Mouse (Mus musculus) ES-Bruce4 (cell line): ENCODE data around the gene Dusp14. TPM values are rescaled to one million over a fixed set of nuclear protein-coding genes. Genes with fewer than 3 reads are reported as not detected.

Source experiments
- H3K27ac ChIP-seq: 2 replicates; pipeline ENCODE4 v1.5.1; 2012; ENCODE audit warnings: low read length, inconsistent platforms; ENCODE audit not compliant: insufficient read depth
- H3K27me3 ChIP-seq: 2 replicates; pipeline ENCODE4 v1.6.1; 2012; ENCODE audit warnings: mild to moderate bottlenecking, low read length, inconsistent platforms; ENCODE audit not compliant: control insufficient read depth, poor library complexity, insufficient read depth, severe bottlenecking
- H3K36me3 ChIP-seq: 2 replicates; pipeline ENCODE4 v1.6.1; 2012; ENCODE audit warnings: inconsistent platforms, mild to moderate bottlenecking, low read length, moderate library complexity; ENCODE audit not compliant: control insufficient read depth, poor library complexity, insufficient read depth, severe bottlenecking
- H3K4me1 ChIP-seq: one replicate; pipeline ENCODE4 v1.8.1; 2011; ENCODE audit warnings: low read length; ENCODE audit not compliant: control insufficient read depth, insufficient read depth
- H3K4me3 ChIP-seq: 2 replicates; pipeline ENCODE4 v1.5.1; 2011; ENCODE audit warnings: low read depth, mild to moderate bottlenecking, low read length
- H3K9ac ChIP-seq: 2 replicates; pipeline ENCODE4 v1.6.1; 2012; ENCODE audit warnings: low read depth, mild to moderate bottlenecking, inconsistent platforms; ENCODE audit not compliant: poor library complexity, severe bottlenecking
- H3K9me3 ChIP-seq: replicated peaks from 2 replicates; pipeline ENCODE4 v1.6.1; 2012; ENCODE audit warnings: mild to moderate bottlenecking, low read length, inconsistent platforms; ENCODE audit not compliant: control insufficient read depth, poor library complexity, insufficient read depth, severe bottlenecking
- CTCF ChIP-seq: IDR thresholded peaks from one replicate; pipeline ENCODE4 v1.8.1; 2011; ENCODE audit warnings: low read depth, low read length
- EP300 ChIP-seq: IDR thresholded peaks from 2 replicates; pipeline ENCODE4 v1.6.1; 2011; ENCODE audit warnings: low read depth, low read length; ENCODE audit not compliant: insufficient read depth
- POLR2A ChIP-seq: IDR thresholded peaks from one replicate; pipeline ENCODE4 v1.8.1; 2011; ENCODE audit warnings: low read length; ENCODE audit not compliant: insufficient read depth
- polyA plus RNA-seq: library from polyadenylated mRNA; stranded (reverse); fragments of >200 nt; gene quantifications from 2 replicates; pipeline ENCODE4 v1.2.4, GENCODE M21; 2011; ENCODE audit warnings: low read depth; ENCODE audit not compliant: missing spikeins, insufficient read depth, insufficient read length

Dusp14 gene
- polyA plus RNA-seq, 1 experiment: 26.0 TPM

GRCm38 (mm10) chr11:84080327-84080726, 11.3 kb upstream of the Dusp14 start:
- H3K27me3 ChIP-seq: no peaks in the 10 kb centered on the region
- H3K4me1 ChIP-seq: no peaks in the 10 kb centered on the region
- H3K9me3 ChIP-seq: no peaks in the 10 kb centered on the region
- H3K9ac ChIP-seq: no peak overlapping the region
- H3K27ac ChIP-seq: no peak overlapping the region; the same call in 1 of the 2 replicates
- H3K36me3 ChIP-seq: peaks cover 45% of the 10 kb centered on the region
- TF ChIP-seq CTCF: no peak
- H3K4me3 ChIP-seq: no peak overlapping the region

DNA sequence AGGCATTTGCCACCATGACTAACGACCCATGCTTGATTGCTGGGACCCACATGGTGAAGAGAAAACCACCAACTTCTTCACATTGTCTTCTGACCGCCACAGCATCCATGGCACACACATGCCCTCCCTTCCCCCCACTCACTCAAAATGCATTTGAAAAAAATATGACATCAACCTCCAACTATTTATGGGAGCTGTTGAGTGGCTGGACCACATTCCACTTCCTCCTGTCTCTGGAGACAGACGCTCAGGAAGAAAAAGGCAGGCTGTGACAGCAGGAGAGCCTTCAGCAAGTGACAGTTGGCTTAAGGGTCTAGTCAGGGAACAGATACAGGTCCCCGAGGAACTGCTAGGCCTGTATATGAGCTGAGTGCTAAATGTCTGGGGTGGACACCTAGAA, 10.8 kb upstream of the Dusp14 start:
- H3K4me3 ChIP-seq: no peak overlapping the region
- H3K27ac ChIP-seq: no peak overlapping the region
- H3K9ac ChIP-seq: no peak overlapping the region
- H3K36me3 ChIP-seq: peaks cover 44% of the 10 kb centered on the region
- no peaks in the 10 kb centered on the region for H3K4me1 ChIP-seq
- TF ChIP-seq EP300 (no peak), POLR2A (no peak)
- no peaks in the 10 kb centered on the region for H3K9me3 ChIP-seq
- no peaks in the 10 kb centered on the region for H3K27me3 ChIP-seq

- Histone ChIP-seq H3K4me3 (no peak overlapping the region), H3K9me3 (no peaks in the 10 kb centered on the region), H3K9ac (no peak overlapping the region), H3K27ac (no peak overlapping the region), H3K36me3 (peaks cover 39% of the 10 kb centered on the region), H3K4me1 (no peaks in the 10 kb centered on the region), H3K27me3 (no peaks in the 10 kb centered on the region)
- TF ChIP-seq POLR2A (no peak), EP300 (no peak), CTCF (no peak)
These were observed 10.3 kb upstream of the Dusp14 start for GRCm38 (mm10) chr11:84079361-84079760.

- peaks cover 33% of the 10 kb centered on the region for H3K36me3 ChIP-seq
- no peak overlapping the region for H3K9ac ChIP-seq
- H3K4me3 ChIP-seq: no peak overlapping the region
- H3K4me1 ChIP-seq: no peaks in the 10 kb centered on the region
- no peaks in the 10 kb centered on the region for H3K27me3 ChIP-seq
- TF ChIP-seq EP300 (no peak), CTCF (no peak), POLR2A (no peak)
- H3K9me3 ChIP-seq: no peaks in the 10 kb centered on the region
- H3K27ac ChIP-seq: no peak overlapping the region; the same call in 1 of the 2 replicates
These were observed 9.5 kb upstream of the Dusp14 start for GRCm38 (mm10) chr11:84078601-84079000.

DNA sequence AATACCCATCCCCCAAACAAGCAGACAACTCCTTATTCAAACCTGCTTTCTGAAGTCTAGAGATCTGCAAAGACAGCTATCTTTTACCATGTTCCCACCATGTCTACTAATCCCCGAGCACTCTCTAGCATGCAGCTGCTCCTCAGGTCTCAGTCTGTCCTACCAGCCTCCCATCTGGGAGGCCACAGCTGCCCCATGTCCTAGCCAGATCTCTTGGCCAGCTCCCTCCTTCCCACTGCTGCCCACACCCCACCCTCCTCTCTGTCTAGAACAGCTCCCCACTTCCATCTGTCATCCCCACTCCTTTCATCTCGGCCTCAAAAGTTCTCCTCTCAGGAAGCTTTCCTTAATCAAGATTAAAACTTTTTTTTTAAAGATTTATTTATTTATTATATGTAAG, 7.9 kb upstream of the Dusp14 start:
- Histone ChIP-seq H3K9ac (no peak overlapping the region), H3K4me3 (no peak overlapping the region), H3K9me3 (no peaks in the 10 kb centered on the region), H3K36me3 (peaks cover 22% of the 10 kb centered on the region), H3K4me1 (peaks cover 2% of the 10 kb centered on the region), H3K27ac (no peak overlapping the region), H3K27me3 (no peaks in the 10 kb centered on the region)
- no peak for TF ChIP-seq POLR2A
- TF ChIP-seq EP300: no peak
- no peak for TF ChIP-seq CTCF

GRCm38 (mm10) chr11:84073816-84074764, 5.0 kb upstream of the Dusp14 start:
- Histone ChIP-seq H3K27me3 (no peaks in the 10 kb centered on the region), H3K4me3 (no peak overlapping the region), H3K9me3 (no peaks in the 10 kb centered on the region), H3K9ac (no peak overlapping the region), H3K4me1 (peaks cover 2% of the 10 kb centered on the region), H3K36me3 (peaks cover 11% of the 10 kb centered on the region), H3K27ac (no peak overlapping the region)
- TF ChIP-seq POLR2A (no peak), EP300 (no peak), CTCF (no peak)
